Mouse (Mus musculus): ENCODE results near the gene Aurkaip1.

- TF ChIP-seq GATA1 (IDR thresholded peaks at IDR 0.05; ENCODE audit: borderline replicate concordance, low read length) (no peak), FLI1 (IDR thresholded peaks at IDR 0.05; ENCODE audit: low read length) (no peak)
Measured at GRCm38 (mm10) chr4:155856071-155856470, 25.0 kb downstream of the Aurkaip1 start.
